In the genomic region with DNA sequence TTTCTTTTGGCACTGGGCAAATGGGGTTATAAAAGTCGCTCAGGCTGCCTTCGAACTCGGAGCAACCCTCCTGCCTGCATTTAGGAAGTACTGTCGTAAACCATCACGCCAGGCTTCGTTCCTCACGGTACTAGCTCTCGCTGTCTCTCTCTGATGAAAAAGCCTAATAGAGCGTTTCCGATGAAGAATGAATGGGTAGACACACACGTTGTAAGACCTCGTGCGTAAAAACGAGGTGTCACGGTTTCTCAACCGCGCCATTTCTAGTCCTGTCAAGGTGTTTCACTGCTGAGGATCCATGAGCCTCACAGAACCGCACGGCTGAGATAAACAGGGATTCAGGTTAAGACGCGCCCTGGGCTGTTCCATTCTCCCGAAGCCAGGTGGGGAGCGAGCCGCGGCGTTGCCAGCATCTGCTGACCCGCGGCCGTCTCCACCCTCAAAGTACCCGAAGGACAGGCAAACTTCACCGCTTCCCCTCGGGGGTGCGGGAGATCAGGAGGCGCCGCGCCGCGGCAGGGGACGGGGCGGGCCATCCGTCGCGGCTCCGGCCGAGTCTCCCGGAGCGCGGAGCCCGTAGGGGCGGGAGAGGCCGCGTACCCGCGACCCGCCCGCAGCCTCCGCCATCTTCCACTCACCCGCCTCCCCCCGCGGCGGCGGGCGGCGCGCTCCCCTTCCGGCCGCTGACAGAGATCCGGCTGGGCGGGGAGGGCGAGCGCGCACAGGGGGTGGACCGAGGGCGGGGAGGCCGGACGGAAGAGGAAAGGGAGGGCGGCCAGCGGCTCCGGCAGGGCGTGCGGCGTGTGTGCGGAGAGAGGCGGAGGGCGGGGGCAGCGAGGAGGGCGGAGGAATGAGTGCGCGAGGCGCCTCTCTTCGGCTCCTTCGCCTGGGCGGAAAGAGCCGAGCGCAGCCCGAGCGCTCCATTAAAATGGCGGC, we compare ENCODE assay signal across 8 mouse cellular contexts. TPM values are rescaled to one million over a fixed set of nuclear protein-coding genes. Genes with fewer than 3 reads are reported as not detected.
A peak's percentile ranks its signal among the peaks of the same experiment; 100 is the strongest.
DNase-seq lines count a peak whose midpoint lies in the region; ATAC-seq and TF ChIP-seq lines count a peak whose summit lies in the region.

No protein-coding gene starts in this region.

- peak; percentile 95 for TF ChIP-seq POLR2A in CH12.LX (IDR thresholded peaks at IDR 0.05; ENCODE audit: low read depth, low read length)

- no peaks in the 10 kb centered on the region for H3K9me3 ChIP-seq in CH12.LX (replicated peaks; ENCODE audit: low read length)
- no peaks in the 10 kb centered on the region for H3K9me3 ChIP-seq in forebrain, embryonic 12.5 days
- no peaks in the 10 kb centered on the region for H3K9me3 ChIP-seq in liver, postnatal 0 days (ENCODE audit: low read length)
- H3K9me3 ChIP-seq in neural tube, embryonic 14.5 days (ENCODE audit: control insufficient read depth, low read length) = no peaks in the 10 kb centered on the region

- H3K36me3 ChIP-seq in CH12.LX (replicated peaks in 1 of 2; ENCODE audit: control insufficient read depth in 1 of 2, insufficient read depth in 1 of 2, low read length in 1 of 2) = peaks cover 0 to 11% of the 10 kb centered on the region in 2 experiments
- no peaks in the 10 kb centered on the region for H3K36me3 ChIP-seq in forebrain, embryonic 12.5 days (replicated peaks)
- H3K36me3 ChIP-seq in liver, postnatal 0 days (replicated peaks; ENCODE audit: insufficient read depth, low read length) = no peaks in the 10 kb centered on the region
- no peaks in the 10 kb centered on the region for H3K36me3 ChIP-seq in neural tube, embryonic 14.5 days (ENCODE audit: control insufficient read depth, insufficient read depth, low read length)

- H3K4me2 ChIP-seq in CH12.LX (ENCODE audit: insufficient read depth, low read depth, poor library complexity, severe bottlenecking) = peak overlapping the region; percentile 65; the same call in 1 of the 2 replicates
- H3K4me2 ChIP-seq in forebrain, embryonic 12.5 days = peak overlapping the region; percentile 63
- H3K4me2 ChIP-seq in liver, postnatal 0 days (ENCODE audit: low read depth, low read length) = peak overlapping the region; percentile 87
- peak overlapping the region; percentile 37 for H3K4me2 ChIP-seq in neural tube, embryonic 14.5 days (ENCODE audit: low read depth, low read length)

- no peak for TF ChIP-seq RAD21 in CH12.LX (IDR thresholded peaks at IDR 0.05; ENCODE audit: low read depth, low read length)

- 1% methylated on average over 69 of the region's 98 CpGs for WGBS in forebrain, embryonic 12.5 days
- WGBS in large intestine, adult 2 months = under 1% methylated on average over 73 of the region's 98 CpGs
- under 1% methylated on average over 68 of the region's 98 CpGs for whole genome bisulfite sequencing in liver, postnatal 0 days (ENCODE audit: insufficient replicate concordance)
- under 1% methylated on average over 46 of the region's 98 CpGs for WGBS in neural tube, embryonic 14.5 days

- H3K4me3 ChIP-seq in CH12.LX (replicated peaks in 1 of 3; ENCODE audit: low read depth in 2 of 3, low read length in 2 of 3, poor library complexity in 1 of 3) = peak overlapping the region; percentile 47 to 99 (median 90)
- H3K4me3 ChIP-seq in forebrain, embryonic 12.5 days (replicated peaks) = peak overlapping the region; percentile 97
- peak overlapping the region; percentile 84 for H3K4me3 ChIP-seq in liver, postnatal 0 days (ENCODE audit: low read depth, low read length)
- H3K4me3 ChIP-seq in neural tube, embryonic 14.5 days (ENCODE audit: low read depth, low read length) = peak overlapping the region; percentile 85

- no peaks in the 10 kb centered on the region for H3K27me3 ChIP-seq in CH12.LX (replicated peaks)
- H3K27me3 ChIP-seq in forebrain, embryonic 12.5 days = no peaks in the 10 kb centered on the region
- H3K27me3 ChIP-seq in liver, postnatal 0 days (ENCODE audit: insufficient read depth, low read length) = no peaks in the 10 kb centered on the region
- H3K27me3 ChIP-seq in neural tube, embryonic 14.5 days (ENCODE audit: control insufficient read depth, insufficient read depth, low read length) = no peaks in the 10 kb centered on the region

- peak; percentile 95 for DNase-seq in CH12.LX (ENCODE audit: extremely low read depth)
- peak; percentile 86 for DNase-seq in c-Kit-positive CD71-positive TER-119-negative erythroid progenitor cells, embryonic 14.5 days (ENCODE audit: low read depth)
- DNase-seq in heart, postnatal 10 days = peak; percentile 97
- DNase-seq in large intestine, adult 2 months (ENCODE audit: low read depth, low spot score) = peak; percentile 67
- DNase-seq in liver, postnatal 0 days = peak; percentile 99
- DNase-seq in testis, postnatal 10 days (ENCODE audit: low spot score) = peak; percentile 97

- no peak for TF ChIP-seq EP300 in CH12.LX (IDR thresholded peaks at IDR 0.05; ENCODE audit: low read length)
- no peak for TF ChIP-seq EP300 in liver, postnatal 0 days (IDR thresholded peaks at IDR 0.05; ENCODE audit: low read depth)

- peaks cover 38% of the 10 kb centered on the region for H3K79me2 ChIP-seq in CH12.LX (replicated peaks; ENCODE audit: control insufficient read depth, extremely low read depth, insufficient read depth, poor library complexity, severe bottlenecking)

- peak; percentile 96 for ATAC-seq in forebrain, embryonic 12.5 days (ENCODE audit: low FRiP score)
- ATAC-seq in liver, postnatal 0 days = peak; percentile 96
- peak; percentile 95 for ATAC-seq in neural tube, embryonic 14.5 days (ENCODE audit: low read depth)

- dilution Hi-C loops in CH12.LX (cut with MboI; ENCODE audit: extremely low pct_ligation_motif_present, extremely low pct_unique_long_range_greater_than_20kb, low sequenced_read_pairs) = no loop called here

- H3K4me1 ChIP-seq in CH12.LX (ENCODE audit: control insufficient read depth in 1 of 2, insufficient read depth in 2 of 2) = peaks cover 5 to 27% of the 10 kb centered on the region in 2 experiments; a peak in 3 of 4 replicates
- peaks cover 10% of the 10 kb centered on the region for H3K4me1 ChIP-seq in forebrain, embryonic 12.5 days
- peaks cover 11% of the 10 kb centered on the region for H3K4me1 ChIP-seq in liver, postnatal 0 days (ENCODE audit: insufficient read depth)
- H3K4me1 ChIP-seq in neural tube, embryonic 14.5 days (ENCODE audit: control insufficient read depth, insufficient read depth, low read length) = peaks cover 12% of the 10 kb centered on the region

- in situ Hi-C loops in CH12.LX (cut with MboI; ENCODE audit: low pct_ligation_motif_present, low pct_unique_long_range_greater_than_20kb, low sequenced_read_pairs) = no loop called here

- intact Hi-C loops in heart, postnatal 10 days (cut with DNase I) = no loop called here

- TF ChIP-seq CTCF in CH12.LX (conservative IDR thresholded peaks at IDR 0.05 in 1 of 2, IDR thresholded peaks at IDR 0.05 in 1 of 2; ENCODE audit: low read depth in 2 of 2, low read length in 2 of 2) = no peak
- no peak for TF ChIP-seq CTCF in liver, postnatal 0 days (IDR thresholded peaks at IDR 0.05; ENCODE audit: low read depth)

- H3K9ac ChIP-seq in CH12.LX (ENCODE audit: insufficient read depth, low read depth) = peak overlapping the region; percentile 93
- peak overlapping the region; percentile 95 for H3K9ac ChIP-seq in forebrain, embryonic 12.5 days
- peak overlapping the region; percentile 99 for H3K9ac ChIP-seq in liver, postnatal 0 days (replicated peaks)
- peak overlapping the region; percentile 78 for H3K9ac ChIP-seq in neural tube, embryonic 14.5 days (replicated peaks; ENCODE audit: low read depth, low read length)

- peak overlapping the region; percentile 90 for H3K27ac ChIP-seq in CH12.LX (ENCODE audit: insufficient read depth, low read depth)
- H3K27ac ChIP-seq in forebrain, embryonic 12.5 days = peak overlapping the region; percentile 99
- H3K27ac ChIP-seq in liver, postnatal 0 days (ENCODE audit: low read depth) = peak overlapping the region; percentile 100
- peak overlapping the region; percentile 98 for H3K27ac ChIP-seq in neural tube, embryonic 14.5 days (ENCODE audit: low read depth, low read length)

TF ChIP-seq in CH12.LX, 34 proteins besides CTCF, POLR2A, EP300 and RAD21 (continues in another document):
- 0 out of 2 replicates have a peak, but pooled peaks have one; percentile 24 for TF ChIP-seq TBP (conservative IDR thresholded peaks at IDR 0.05; ENCODE audit: low read depth, low read length)
- TF ChIP-seq MYC (IDR thresholded peaks at IDR 0.05; ENCODE audit: low read depth, low read length) = peak; percentile 95
- peak; percentile 87 for TF ChIP-seq ELF1 (IDR thresholded peaks at IDR 0.05; ENCODE audit: low read depth, low read length)
- no peak for TF ChIP-seq ETS1 (conservative IDR thresholded peaks at IDR 0.05; ENCODE audit: low read depth, low read length)
- peak; percentile 97 for TF ChIP-seq MAX (IDR thresholded peaks at IDR 0.05; ENCODE audit: low read length)
- TF ChIP-seq E2F4 (IDR thresholded peaks at IDR 0.05; ENCODE audit: insufficient replicate concordance, low read depth, low read length) = no peak
- TF ChIP-seq MXI1 (IDR thresholded peaks at IDR 0.05; ENCODE audit: low read depth, low read length) = peak; percentile 58; the same call in 1 of the 2 replicates
- TF ChIP-seq SIN3A (IDR thresholded peaks at IDR 0.05; ENCODE audit: low read length) = peak; percentile 43
- TF ChIP-seq USF2 (conservative IDR thresholded peaks at IDR 0.05; ENCODE audit: low read depth, low read length) = no peak
- TF ChIP-seq MAFK (IDR thresholded peaks at IDR 0.05; ENCODE audit: insufficient replicate concordance, low read length) = no peak
- peak; percentile 71; the same call in 1 of the 2 replicates for TF ChIP-seq NRF1 (IDR thresholded peaks at IDR 0.05; ENCODE audit: low read depth, low read length)

RNA-seq across cellular contexts. Expression of a gene that starts 0.8 kb away (rescaled TPM):
- total RNA-seq in CH12.LX (2012; rRNA removed) (45.4 and 47.5 TPM in 2 replicates), CH12.LX (2014; rRNA removed) (87.2 and 92.5 TPM in 2 replicates)
- polyA plus RNA-seq in CH12.LX (2012; ENCODE audit: insufficient read length, low read depth) = 57.4 and 65.4 TPM in 2 replicates
- polyA plus RNA-seq in forebrain, embryonic 12.5 days (2016; fragmentation: Nextera tagmentation; extraction: Ambion mirVana) = 30.9 and 32.1 TPM in 2 replicates
- 10 to 100 TPM; 49.6 to 54.3 TPM for total RNA-seq in heart, postnatal 10 days (2021)
- 5.9 and 8.0 TPM in 2 replicates for polyA plus RNA-seq in large intestine, adult 2 months (2012; rRNA removed)
- polyA plus RNA-seq in liver, postnatal 0 days (2015; fragmentation: Nextera tagmentation; extraction: Ambion mirVana) = 5.6 and 6.6 TPM in 2 replicates
- 49.7 and 54.0 TPM in 2 replicates for polyA plus RNA-seq in neural tube, embryonic 14.5 days (2014; fragmentation: Nextera tagmentation; extraction: Ambion mirVana)

RNA-seq across cellular contexts. Expression of a gene that starts 50.1 kb away (rescaled TPM):
- total RNA-seq in CH12.LX (2012; rRNA removed) (140 and 176 TPM in 2 replicates), CH12.LX (2014; rRNA removed) (295 and 333 TPM in 2 replicates)
- 199 and 246 TPM in 2 replicates for polyA plus RNA-seq in CH12.LX (2012; ENCODE audit: insufficient read length, low read depth)
- polyA plus RNA-seq in forebrain, embryonic 12.5 days (2016; fragmentation: Nextera tagmentation; extraction: Ambion mirVana) = 169 and 171 TPM in 2 replicates
- 10 to 100 TPM; 45.1 to 62.0 TPM for total RNA-seq in heart, postnatal 10 days (2021)
- 4.5 and 5.0 TPM in 2 replicates for polyA plus RNA-seq in large intestine, adult 2 months (2012; rRNA removed)
- 14.2 and 16.0 TPM in 2 replicates for polyA plus RNA-seq in liver, postnatal 0 days (2015; fragmentation: Nextera tagmentation; extraction: Ambion mirVana)
- 88.5 and 93.6 TPM in 2 replicates for polyA plus RNA-seq in neural tube, embryonic 14.5 days (2014; fragmentation: Nextera tagmentation; extraction: Ambion mirVana)

Comparison
In these comparisons a context has a peak if more than half of its experiments do, and no peak if none do; other contexts are left out.
1. Peak in every context shown above with its lines: DNase-seq, ATAC-seq, H3K4me3 ChIP-seq and H3K27ac ChIP-seq.
2. H3K4me2 ChIP-seq: peak in every context shown above with its lines; median percentile 87 in liver, postnatal 0 days; 65 in CH12.LX; 63 in forebrain, embryonic 12.5 days; 37 in neural tube, embryonic 14.5 days.